Mouse (Mus musculus): ENCODE measurements around the gene Nrsn2.

- TF ChIP-seq POLR2A (IDR thresholded peaks at IDR 0.05; ENCODE audit: control insufficient read depth, low read depth, low read length) (no peak), CTCF (IDR thresholded peaks at IDR 0.05; ENCODE audit: control insufficient read depth, insufficient read depth, insufficient replicate concordance, low read depth, low read length) (no peak)
These were observed 17.0 kb upstream of the Nrsn2 start for GRCm38 (mm10) chr2:152393225-152394017.

Measured in testis, adult 2 months (tissue).